Mouse (Mus musculus): ENCODE measurements around the gene Zfr2. TPM values are rescaled to one million over a fixed set of nuclear protein-coding genes. Genes with fewer than 3 reads are reported as not detected.

Gene Zfr2
- total and polyA plus RNA-seq, 3 experiments: 0.81 to 1.4 TPM; not detected in 1

DNA sequence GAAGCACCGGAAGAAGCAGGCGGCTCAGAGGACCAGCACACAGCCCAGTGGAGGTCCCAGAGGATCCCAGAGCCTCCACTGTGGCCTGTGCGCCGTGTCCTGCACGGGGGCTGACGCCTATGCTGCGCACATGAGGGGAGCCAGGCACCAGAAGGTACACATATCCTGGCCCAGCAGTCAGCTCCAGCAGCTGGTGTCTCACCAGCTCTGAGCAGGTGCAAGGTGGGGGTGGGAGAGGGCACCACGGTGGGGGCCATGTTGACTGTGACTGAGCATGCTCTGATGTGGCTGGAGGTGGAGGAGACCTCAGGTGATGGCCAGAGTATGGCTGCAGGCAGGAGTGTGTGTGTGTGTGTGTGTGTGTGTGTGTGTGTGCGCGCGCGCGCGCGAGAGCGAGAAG, 9.1 kb downstream of the Zfr2 start:
- TF ChIP-seq BHLHE40 (IDR thresholded peaks at IDR 0.05; ENCODE audit: borderline replicate concordance, low read depth, low read length) (no peak), MAX (IDR thresholded peaks at IDR 0.05; ENCODE audit: low read length) (no peak), NRF1 (IDR thresholded peaks at IDR 0.05; ENCODE audit: insufficient read depth, low read depth, low read length, poor library complexity, severe bottlenecking) (no peak), USF2 (IDR thresholded peaks at IDR 0.05; ENCODE audit: borderline replicate concordance in 1 of 2, insufficient read depth in 1 of 2, low read depth in 1 of 2, low read length in 2 of 2) (no peak), UBTF (IDR thresholded peaks at IDR 0.05; ENCODE audit: borderline replicate concordance, insufficient read depth, low read depth, low read length) (no peak), JUND (IDR thresholded peaks at IDR 0.05; ENCODE audit: low read depth, low read length) (no peak), CHD2 (IDR thresholded peaks at IDR 0.05; ENCODE audit: low read length) (no peak), ZKSCAN1 (IDR thresholded peaks at IDR 0.05; ENCODE audit: low read depth, low read length) (no peak), HCFC1 (IDR thresholded peaks at IDR 0.05; ENCODE audit: low read depth, low read length) (no peak), ZNF384 (IDR thresholded peaks at IDR 0.05; ENCODE audit: low read depth, low read length) (no peak), GATA1 (IDR thresholded peaks at IDR 0.05; ENCODE audit: low read depth, low read length) (no peak), ZC3H11A (IDR thresholded peaks at IDR 0.05; ENCODE audit: low read depth, low read length) (no peak), TBP (IDR thresholded peaks at IDR 0.05; ENCODE audit: low read depth, low read length) (no peak)
- H3K4me1 ChIP-seq (ENCODE audit: control insufficient read depth in 1 of 2, insufficient read depth in 2 of 2, low read length in 2 of 2): peaks cover 0 to 8% of the 10 kb centered on the region in 2 experiments; a peak in 2 of 4 replicates
- no peak overlapping the region for H3K9ac ChIP-seq (ENCODE audit: control insufficient read depth, low read depth, low read length, poor library complexity, severe bottlenecking)
- DNase-seq (ENCODE audit: low read depth, low spot score): no peak
- H3K9me3 ChIP-seq (replicated peaks; ENCODE audit: insufficient read depth, low read length): no peaks in the 10 kb centered on the region
- H3K27me3 ChIP-seq (ENCODE audit: control insufficient read depth in 1 of 2, insufficient read depth in 2 of 2, low read length in 2 of 2): no peaks in the 10 kb centered on the region
- H3K79me2 ChIP-seq (ENCODE audit: control insufficient read depth, insufficient read depth, low read length, poor library complexity): no peaks in the 10 kb centered on the region
- peaks cover 0 to 2% of the 10 kb centered on the region in 2 experiments; a peak in 1 of 4 replicates for H3K36me3 ChIP-seq (ENCODE audit: control insufficient read depth in 1 of 2, insufficient read depth in 2 of 2, low read length in 2 of 2)
- H3K27ac ChIP-seq (ENCODE audit: control insufficient read depth, low read depth, low read length): no peak overlapping the region
- H3K4me3 ChIP-seq (ENCODE audit: control insufficient read depth in 1 of 2, insufficient read depth in 1 of 2, low read depth in 2 of 2, low read length in 2 of 2): no peak overlapping the region

DNA sequence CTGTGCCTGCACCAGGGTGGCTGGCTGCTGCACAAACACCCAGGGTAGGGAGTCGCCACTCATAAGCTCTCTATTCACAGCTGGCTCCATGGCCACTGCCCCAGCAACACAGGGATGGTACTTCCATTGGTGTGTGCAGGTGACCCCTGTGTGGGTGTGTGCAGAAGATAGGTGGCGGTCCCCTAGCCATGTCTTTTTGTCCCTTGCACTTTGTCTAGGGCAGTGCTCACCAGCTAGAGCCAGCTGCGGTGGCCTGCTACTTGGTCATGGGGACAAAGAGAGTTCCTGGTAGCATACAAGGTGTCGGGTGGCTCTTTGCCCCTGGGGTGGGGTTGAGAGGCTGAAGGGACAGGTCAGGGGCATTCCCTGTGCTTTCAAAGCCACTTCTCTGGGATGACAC, 11.2 kb downstream of the Zfr2 start:
- H3K79me2 ChIP-seq (ENCODE audit: control insufficient read depth, insufficient read depth, low read length, poor library complexity): no peaks in the 10 kb centered on the region
- H3K4me3 ChIP-seq (ENCODE audit: control insufficient read depth in 1 of 2, insufficient read depth in 1 of 2, low read depth in 2 of 2, low read length in 2 of 2): no peak overlapping the region
- no peak overlapping the region for H3K9ac ChIP-seq (ENCODE audit: control insufficient read depth, low read depth, low read length, poor library complexity, severe bottlenecking)
- H3K36me3 ChIP-seq (ENCODE audit: control insufficient read depth in 1 of 2, insufficient read depth in 2 of 2, low read length in 2 of 2): peaks cover 0 to 2% of the 10 kb centered on the region in 2 experiments; a peak in 1 of 4 replicates
- TF ChIP-seq ZC3H11A (IDR thresholded peaks at IDR 0.05; ENCODE audit: low read depth, low read length) (no peak), CTCF (IDR thresholded peaks at IDR 0.05 in 2 of 3, conservative IDR thresholded peaks at IDR 0.05 in 1 of 3; ENCODE audit: control insufficient read depth in 1 of 3, insufficient read depth in 1 of 3, low read depth in 2 of 3, low read length in 3 of 3, poor library complexity in 1 of 3, severe bottlenecking in 1 of 3) (no peak), ZMIZ1 (IDR thresholded peaks at IDR 0.05; ENCODE audit: low read depth, low read length) (no peak), KAT2A (conservative IDR thresholded peaks at IDR 0.05; ENCODE audit: low read depth, low read length) (no peak), RAD21 (IDR thresholded peaks at IDR 0.05; ENCODE audit: low read depth, low read length) (no peak), MEF2A (IDR thresholded peaks at IDR 0.05; ENCODE audit: extremely low read depth, insufficient replicate concordance, low read depth, low read length, poor library complexity, severe bottlenecking) (no peak), ZNF384 (IDR thresholded peaks at IDR 0.05; ENCODE audit: low read depth, low read length) (no peak), TCF12 (IDR thresholded peaks at IDR 0.05; ENCODE audit: low read depth, low read length) (no peak), ZKSCAN1 (IDR thresholded peaks at IDR 0.05; ENCODE audit: low read depth, low read length) (no peak), USF2 (IDR thresholded peaks at IDR 0.05; ENCODE audit: borderline replicate concordance in 1 of 2, insufficient read depth in 1 of 2, low read depth in 1 of 2, low read length in 2 of 2) (no peak), EP300 (IDR thresholded peaks at IDR 0.05; ENCODE audit: low read depth in 1 of 2, low read length in 2 of 2) (no peak), HCFC1 (IDR thresholded peaks at IDR 0.05; ENCODE audit: low read depth, low read length) (no peak), SIN3A (IDR thresholded peaks at IDR 0.05; ENCODE audit: low read length) (no peak), ETS1 (IDR thresholded peaks at IDR 0.05; ENCODE audit: low read depth, low read length) (no peak), GATA1 (IDR thresholded peaks at IDR 0.05; ENCODE audit: low read depth, low read length) (no peak), JUND (IDR thresholded peaks at IDR 0.05; ENCODE audit: low read depth, low read length) (no peak)
- H3K9me3 ChIP-seq (replicated peaks; ENCODE audit: insufficient read depth, low read length): no peaks in the 10 kb centered on the region
- H3K4me1 ChIP-seq (ENCODE audit: control insufficient read depth in 1 of 2, insufficient read depth in 2 of 2, low read length in 2 of 2): peaks cover 0 to 8% of the 10 kb centered on the region in 2 experiments; a peak in 2 of 4 replicates
- H3K27me3 ChIP-seq (ENCODE audit: control insufficient read depth in 1 of 2, insufficient read depth in 2 of 2, low read length in 2 of 2): no peaks in the 10 kb centered on the region
- no peak overlapping the region for H3K27ac ChIP-seq (ENCODE audit: control insufficient read depth, low read depth, low read length)
- DNase-seq (ENCODE audit: low read depth, low spot score): no peak

Measured in MEL (cell line).